ENCODE assay signal across 13 mouse cellular contexts in the genomic region with DNA sequence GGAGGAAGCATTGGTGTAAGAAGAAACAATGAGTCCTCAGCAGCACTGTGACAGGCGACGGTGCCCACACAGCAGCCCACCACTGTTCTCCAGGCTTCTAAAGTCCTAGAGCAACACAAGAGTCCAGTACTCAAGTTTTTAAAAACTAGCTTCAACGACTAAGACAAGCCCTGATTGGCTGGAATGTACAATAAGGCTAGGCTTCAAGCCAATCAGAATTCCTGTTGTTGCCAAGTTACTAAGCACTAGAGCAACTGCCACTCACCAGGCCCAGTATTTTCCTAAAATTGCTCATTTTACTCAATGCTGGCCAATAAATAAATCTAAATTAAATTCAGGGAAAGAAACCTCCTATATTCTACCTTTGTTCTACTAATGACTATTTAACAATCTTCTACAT. TPM values are rescaled to one million over a fixed set of nuclear protein-coding genes. Genes with fewer than 3 reads are reported as not detected.
DNase-seq lines count a peak whose midpoint lies in the region; ATAC-seq and TF ChIP-seq lines count a peak whose summit lies in the region.
"Had no signal": no experiment of that assay in that cellular context is flagged by ENCODE, and none has a peak within 500 bp of the region (broad histone marks: within the 10 kb centered on the region; RNA-seq: fewer than 3 reads in every experiment).

No protein-coding gene starts in this region.

- 70% methylated on average over 3 of the region's 3 CpGs for WGBS in hindbrain, postnatal 0 days
- 91% methylated on average over 3 of the region's 3 CpGs for WGBS in hindbrain, embryonic 12.5 days
- 78% methylated on average over 3 of the region's 3 CpGs for WGBS in embryonic facial prominence, embryonic 14.5 days

- no peak for TF ChIP-seq CTCF in hindbrain, postnatal 0 days (IDR thresholded peaks at IDR 0.05; ENCODE audit: low read depth)
- TF ChIP-seq CTCF in testis, adult 2 months (IDR thresholded peaks at IDR 0.05; ENCODE audit: control insufficient read depth, insufficient read depth, insufficient replicate concordance, low read depth, low read length), result no peak

- TF ChIP-seq POLR2A in testis, adult 2 months (IDR thresholded peaks at IDR 0.05; ENCODE audit: control insufficient read depth, low read depth, low read length), result no peak

- H3K4me3 ChIP-seq in hindbrain, postnatal 0 days (ENCODE audit: low read length), result no peak overlapping the region
- H3K4me3 ChIP-seq in hindbrain, embryonic 12.5 days, result no peak overlapping the region
- H3K4me3 ChIP-seq in testis, adult 2 months (ENCODE audit: control insufficient read depth, low read depth, low read length), result peak overlapping the region; percentile 72
- H3K4me3 ChIP-seq in embryonic facial prominence, embryonic 14.5 days (ENCODE audit: low read depth, low read length), result no peak overlapping the region
- H3K4me3 ChIP-seq: hindbrain, embryonic 13.5 days; layer of hippocampus, adult 2 months; limb, embryonic 12.5 days; neural tube, embryonic 12.5 days had no signal

- no peaks in the 10 kb centered on the region for H3K36me3 ChIP-seq in hindbrain, postnatal 0 days (ENCODE audit: insufficient read depth, low read length)
- peaks cover 7% of the 10 kb centered on the region; the same call in 1 of the 2 replicates for H3K36me3 ChIP-seq in hindbrain, embryonic 12.5 days
- H3K36me3 ChIP-seq in testis, adult 2 months (ENCODE audit: control insufficient read depth, insufficient read depth, low read length), result no peaks in the 10 kb centered on the region
- H3K36me3 ChIP-seq in embryonic facial prominence, embryonic 14.5 days (ENCODE audit: control insufficient read depth, insufficient read depth, low read length), result peaks cover 5% of the 10 kb centered on the region; the same call in 1 of the 2 replicates

- no peak overlapping the region for H3K27ac ChIP-seq in hindbrain, postnatal 0 days
- no peak overlapping the region for H3K27ac ChIP-seq in hindbrain, embryonic 12.5 days
- H3K27ac ChIP-seq in testis, adult 2 months (ENCODE audit: control insufficient read depth, insufficient read depth, low read depth, low read length), result peak overlapping the region; percentile 18; the same call in 1 of the 2 replicates
- H3K27ac ChIP-seq in embryonic facial prominence, embryonic 14.5 days (replicated peaks; ENCODE audit: low read depth, low read length), result no peak overlapping the region
- H3K27ac ChIP-seq: hindbrain, embryonic 13.5 days; layer of hippocampus, adult 2 months; limb, embryonic 12.5 days; neural tube, embryonic 12.5 days had no signal

- H3K4me1 ChIP-seq in hindbrain, postnatal 0 days (ENCODE audit: insufficient read depth, low read length), result peaks cover 8% of the 10 kb centered on the region
- peaks cover 12% of the 10 kb centered on the region for H3K4me1 ChIP-seq in hindbrain, embryonic 12.5 days
- H3K4me1 ChIP-seq in testis, adult 2 months (ENCODE audit: control insufficient read depth, insufficient read depth, low read length), result peaks cover 4% of the 10 kb centered on the region
- H3K4me1 ChIP-seq in embryonic facial prominence, embryonic 14.5 days (ENCODE audit: control insufficient read depth, insufficient read depth, low read length), result peaks cover 11% of the 10 kb centered on the region; the same call in 1 of the 2 replicates

- no peak overlapping the region for H3K9ac ChIP-seq in hindbrain, postnatal 0 days (replicated peaks; ENCODE audit: low read length)
- H3K9ac ChIP-seq in hindbrain, embryonic 12.5 days, result no peak overlapping the region
- H3K9ac ChIP-seq in embryonic facial prominence, embryonic 14.5 days (ENCODE audit: low read depth, low read length), result no peak overlapping the region
- H3K9ac ChIP-seq: hindbrain, embryonic 13.5 days; limb, embryonic 12.5 days; neural tube, embryonic 12.5 days had no signal

- no peaks in the 10 kb centered on the region for H3K9me3 ChIP-seq in hindbrain, postnatal 0 days (ENCODE audit: low read length)
- no peaks in the 10 kb centered on the region for H3K9me3 ChIP-seq in hindbrain, embryonic 12.5 days (replicated peaks)
- no peaks in the 10 kb centered on the region for H3K9me3 ChIP-seq in embryonic facial prominence, embryonic 14.5 days (ENCODE audit: control insufficient read depth, low read length)
- H3K9me3 ChIP-seq: hindbrain, embryonic 13.5 days; limb, embryonic 12.5 days; neural tube, embryonic 12.5 days had no signal

- DNase-seq in hindbrain, postnatal 0 days (ENCODE audit: low spot score), result peak; percentile 71
- no peak for DNase-seq in testis, postnatal 10 days (ENCODE audit: low spot score)
- peak; percentile 64 for DNase-seq in embryonic facial prominence, embryonic 14.5 days (ENCODE audit: low spot score)
- no peak for DNase-seq in urinary bladder, adult 18-20 months (ENCODE audit: low spot score in 2 of 2)
- DNase-seq in adrenal gland, adult 8-10 months, result no peak
- DNase-seq: heart, adult 18-20 months; right cerebral cortex, postnatal 25 days had no signal

- ATAC-seq in hindbrain, postnatal 0 days, result no peak
- no peak for ATAC-seq in hindbrain, embryonic 12.5 days (ENCODE audit: low FRiP score)
- no peak for ATAC-seq in embryonic facial prominence, embryonic 14.5 days (ENCODE audit: low read depth)

- H3K4me2 ChIP-seq in hindbrain, postnatal 0 days (ENCODE audit: low read depth, low read length), result no peak overlapping the region
- no peak overlapping the region for H3K4me2 ChIP-seq in hindbrain, embryonic 12.5 days (replicated peaks)
- H3K4me2 ChIP-seq in embryonic facial prominence, embryonic 14.5 days (ENCODE audit: low read depth, low read length), result no peak overlapping the region
- H3K4me2 ChIP-seq: hindbrain, embryonic 13.5 days; limb, embryonic 12.5 days; neural tube, embryonic 12.5 days had no signal

- H3K27me3 ChIP-seq in hindbrain, postnatal 0 days (ENCODE audit: insufficient read depth, low read length), result no peaks in the 10 kb centered on the region
- H3K27me3 ChIP-seq in hindbrain, embryonic 12.5 days, result no peaks in the 10 kb centered on the region
- no peaks in the 10 kb centered on the region for H3K27me3 ChIP-seq in testis, adult 2 months (ENCODE audit: control insufficient read depth, insufficient read depth, low read length)
- no peaks in the 10 kb centered on the region for H3K27me3 ChIP-seq in embryonic facial prominence, embryonic 14.5 days (replicated peaks; ENCODE audit: control insufficient read depth, insufficient read depth, low read length)
- H3K27me3 ChIP-seq: hindbrain, embryonic 13.5 days; limb, embryonic 12.5 days; neural tube, embryonic 12.5 days had no signal

RNA-seq across cellular contexts. Expression of gene Nkiras2, which starts 5.8 kb away (rescaled TPM):
- 125 and 131 TPM in 2 replicates for total RNA-seq in hindbrain, postnatal 0 days (2014; rRNA removed)
- 77.5 and 82.1 TPM in 2 replicates for polyA plus RNA-seq in hindbrain, postnatal 0 days (2015; fragmentation: Nextera tagmentation; extraction: Ambion mirVana)
- polyA plus RNA-seq in hindbrain, embryonic 12.5 days (2016; fragmentation: Nextera tagmentation; extraction: Ambion mirVana), result 101 and 109 TPM in 2 replicates
- polyA plus RNA-seq in testis, adult 2 months (2012; rRNA removed), result 245 and 266 TPM in 2 replicates
- 67.1 and 81.0 TPM in 2 replicates for polyA plus RNA-seq in embryonic facial prominence, embryonic 14.5 days (2014; fragmentation: Nextera tagmentation; extraction: Ambion mirVana)
- 10 to 100 TPM; 34.3 to 37.3 (median 36.7) TPM for total RNA-seq in adrenal gland, adult 8-10 months (2022)

RNA-seq across cellular contexts. Expression of gene Dnajc7, which starts 6.7 kb away (rescaled TPM):
- 64.6 and 73.8 TPM in 2 replicates for total RNA-seq in hindbrain, postnatal 0 days (2014; rRNA removed)
- polyA plus RNA-seq in hindbrain, postnatal 0 days (2015; fragmentation: Nextera tagmentation; extraction: Ambion mirVana), result 237 and 246 TPM in 2 replicates
- 307 and 311 TPM in 2 replicates for polyA plus RNA-seq in hindbrain, embryonic 12.5 days (2016; fragmentation: Nextera tagmentation; extraction: Ambion mirVana)
- 104 and 150 TPM in 2 replicates for polyA plus RNA-seq in testis, adult 2 months (2012; rRNA removed)
- 58.2 and 64.5 TPM in 2 replicates for polyA plus RNA-seq in embryonic facial prominence, embryonic 14.5 days (2014; fragmentation: Nextera tagmentation; extraction: Ambion mirVana)
- total RNA-seq in adrenal gland, adult 8-10 months (2022), result 100 to 1,000 TPM; 204 to 279 (median 249) TPM

RNA-seq across cellular contexts. Expression of gene Cnp, which starts 38.5 kb away (rescaled TPM):
- total RNA-seq in hindbrain, postnatal 0 days (2014; rRNA removed), result 95.3 and 125 TPM in 2 replicates
- 121 and 146 TPM in 2 replicates for polyA plus RNA-seq in hindbrain, postnatal 0 days (2015; fragmentation: Nextera tagmentation; extraction: Ambion mirVana)
- 29.1 and 29.2 TPM in 2 replicates for polyA plus RNA-seq in hindbrain, embryonic 12.5 days (2016; fragmentation: Nextera tagmentation; extraction: Ambion mirVana)
- 3.3 and 3.7 TPM in 2 replicates for polyA plus RNA-seq in testis, adult 2 months (2012; rRNA removed)
- 33.6 and 37.3 TPM in 2 replicates for polyA plus RNA-seq in embryonic facial prominence, embryonic 14.5 days (2014; fragmentation: Nextera tagmentation; extraction: Ambion mirVana)
- 10 to 100 TPM; 47.5 to 85.0 (median 71.9) TPM for total RNA-seq in adrenal gland, adult 8-10 months (2022)

Comparison
In these comparisons a context has a peak if more than half of its experiments do, and no peak if none do; other contexts are left out.
1. DNase-seq: peak in hindbrain, postnatal 0 days (single experiment) and embryonic facial prominence, embryonic 14.5 days (single experiment); none in testis, postnatal 10 days (single experiment), urinary bladder, adult 18-20 months (0 of 2) and adrenal gland, adult 8-10 months (single experiment).